Mouse (Mus musculus): ENCODE results near the gene Car5b. TPM values are rescaled to one million over a fixed set of nuclear protein-coding genes. Genes with fewer than 3 reads are reported as not detected.

Car5b gene
- polyA plus RNA-seq (2017; shearing (Covaris generic)): 1 to 10 TPM; 2.5 to 2.9 TPM

DNA sequence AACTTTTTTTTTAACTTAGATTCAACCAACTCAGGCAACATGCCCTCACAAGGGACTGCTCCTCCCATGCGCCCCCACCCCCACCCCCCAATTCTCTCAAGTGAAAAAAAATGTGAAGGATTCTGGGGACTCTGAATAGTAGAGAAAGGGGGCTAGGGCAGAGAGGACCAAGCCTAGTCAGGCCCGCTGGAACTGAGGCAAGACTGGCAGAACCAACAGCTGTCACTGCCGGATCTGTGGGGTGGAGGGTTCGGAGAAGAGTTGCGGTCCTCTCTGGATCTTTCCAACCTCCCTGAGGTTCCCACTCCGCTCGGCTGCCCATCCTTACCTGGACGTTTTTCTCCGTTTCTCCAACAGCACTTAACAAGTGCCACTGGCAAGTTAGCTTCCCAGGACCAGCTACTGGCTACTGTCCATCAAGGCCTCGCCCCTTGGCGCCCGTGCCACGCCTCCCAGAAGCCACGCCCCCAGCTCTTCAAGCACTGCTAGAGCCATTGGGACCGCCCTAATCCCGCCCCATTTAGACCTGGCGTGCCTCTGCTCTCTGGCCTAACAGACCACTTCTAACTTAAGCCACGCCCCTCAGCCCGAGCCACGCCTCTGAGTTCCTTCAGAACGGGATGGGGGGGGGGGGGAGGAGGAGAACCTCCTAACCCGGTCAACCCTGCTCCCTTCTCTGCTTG, at the start of gene Car5b:
Gene Car5b, minus strand, starts transcription at position 391 of the 683 bp plus-strand sequence.
- ATAC-seq: peak; percentile 90

DNA sequence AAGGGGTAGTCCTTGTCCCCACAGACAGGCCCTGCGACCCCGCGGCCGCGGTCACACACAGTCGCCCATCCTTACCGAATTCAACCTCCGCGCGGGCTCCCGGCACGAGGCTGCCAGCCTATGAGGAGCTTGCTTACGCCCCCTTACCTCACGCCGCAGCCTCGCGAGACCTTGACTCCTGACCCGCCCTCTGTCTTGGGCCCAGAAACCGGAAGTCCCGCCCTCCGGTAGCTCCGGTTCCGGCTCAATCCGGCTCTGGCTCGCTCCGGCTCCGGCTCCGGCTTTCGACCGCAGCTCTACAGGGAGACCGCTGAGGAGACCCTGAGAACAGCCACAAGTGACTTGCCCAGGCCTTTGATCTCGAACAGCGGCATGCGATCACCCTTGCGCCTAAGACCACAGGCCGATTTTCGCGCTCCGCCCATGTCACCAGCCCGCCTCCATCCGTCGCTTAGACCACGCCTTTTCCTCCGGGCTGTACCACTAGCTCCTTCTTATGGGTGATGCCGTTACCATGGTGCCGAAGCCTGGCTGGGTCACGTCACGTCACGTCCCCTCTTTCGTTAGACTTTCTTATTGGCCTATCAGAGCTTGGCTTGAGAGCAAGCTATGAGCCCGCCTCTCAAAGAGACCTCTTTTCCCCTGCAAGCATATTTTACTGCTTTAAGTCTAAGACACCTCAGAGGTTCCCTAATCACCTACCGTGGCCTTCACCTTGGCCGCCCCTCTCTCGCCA, 48.4 kb upstream of the Car5b start, which contains the start of gene Siah1b:
Gene Siah1b, minus strand, starts transcription at position 454 of the 736 bp plus-strand sequence.
- peak; percentile 94 for ATAC-seq

DNA sequence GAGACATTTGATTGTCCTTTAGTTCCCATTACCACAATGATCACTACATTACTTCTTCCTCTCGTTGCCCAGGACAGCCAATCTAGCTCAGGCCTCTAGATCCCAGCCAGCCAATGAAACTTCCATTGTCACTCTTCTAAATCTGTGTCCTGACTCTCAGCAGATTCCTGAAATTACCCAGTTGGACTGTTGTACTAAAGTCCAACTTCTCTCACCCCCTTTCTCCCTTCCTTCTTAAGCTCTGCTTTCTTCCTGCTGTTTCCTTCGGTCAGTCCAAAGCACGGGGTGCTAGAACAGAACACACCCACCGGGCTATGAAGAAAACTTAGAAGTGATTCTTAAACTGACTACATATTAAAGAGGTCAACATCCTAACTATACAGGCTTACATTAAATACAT, 41.2 kb upstream of the Car5b start:
- ATAC-seq: no peak

DNA sequence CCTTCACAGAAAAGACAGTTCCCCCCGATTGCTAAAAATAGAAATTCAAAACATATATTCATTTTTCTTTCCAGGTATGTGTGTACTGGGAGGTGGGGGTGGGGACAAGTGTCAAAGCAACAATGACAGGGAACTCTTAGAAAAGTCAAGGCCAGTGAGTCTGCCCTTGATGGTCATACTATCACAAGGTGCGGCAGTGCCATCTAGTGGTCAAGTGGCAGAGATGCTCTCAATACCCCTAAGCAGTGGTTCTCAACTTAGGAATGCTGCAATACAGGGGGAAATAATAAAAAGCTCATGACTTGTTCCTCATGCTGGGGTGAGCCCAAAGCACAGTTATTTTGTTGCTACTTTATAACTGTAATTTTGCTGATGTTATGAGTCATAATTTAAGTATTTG, 38.4 kb upstream of the Car5b start:
- peak; percentile 87 for ATAC-seq

DNA sequence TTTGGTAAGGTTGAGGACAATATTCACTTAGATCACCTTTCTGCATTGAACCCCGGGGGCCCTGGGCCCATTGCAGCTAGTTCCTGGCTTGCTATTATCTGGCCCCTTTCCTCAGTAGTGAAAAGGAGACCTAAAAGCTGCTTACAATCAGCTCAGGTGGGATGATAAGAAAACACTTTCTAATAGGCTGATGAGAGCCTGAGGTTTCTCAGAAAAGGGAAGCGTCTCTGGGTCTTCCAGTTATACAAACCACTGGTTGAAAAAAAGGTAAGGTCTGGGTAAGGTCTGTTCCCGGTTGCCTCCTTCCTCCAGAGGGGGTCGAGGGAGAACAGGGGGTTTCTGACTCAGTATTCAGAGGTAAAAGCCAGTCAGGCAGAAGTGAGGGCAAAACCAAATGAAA, 31.3 kb upstream of the Car5b start:
- no peak for ATAC-seq

DNA sequence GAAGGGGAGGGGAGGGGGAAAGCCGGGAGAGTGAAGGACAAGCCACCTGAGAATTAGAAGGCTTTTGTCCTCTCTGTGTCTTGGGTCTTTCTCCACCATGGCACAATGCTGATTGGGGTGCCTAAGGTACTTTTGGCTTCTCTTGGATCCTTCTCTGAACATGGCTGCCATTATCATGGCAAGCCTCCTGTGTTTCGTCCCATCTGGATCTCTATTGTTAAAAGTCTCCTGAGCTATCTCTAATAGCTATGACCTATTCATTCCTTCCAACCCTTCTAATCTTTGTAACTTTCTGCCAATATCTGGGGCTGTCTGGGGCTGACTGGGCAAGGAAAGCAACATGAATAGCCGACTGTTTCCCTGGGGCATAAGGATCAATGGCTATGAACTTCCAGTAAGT, 30.7 kb upstream of the Car5b start:
- no peak for ATAC-seq

DNA sequence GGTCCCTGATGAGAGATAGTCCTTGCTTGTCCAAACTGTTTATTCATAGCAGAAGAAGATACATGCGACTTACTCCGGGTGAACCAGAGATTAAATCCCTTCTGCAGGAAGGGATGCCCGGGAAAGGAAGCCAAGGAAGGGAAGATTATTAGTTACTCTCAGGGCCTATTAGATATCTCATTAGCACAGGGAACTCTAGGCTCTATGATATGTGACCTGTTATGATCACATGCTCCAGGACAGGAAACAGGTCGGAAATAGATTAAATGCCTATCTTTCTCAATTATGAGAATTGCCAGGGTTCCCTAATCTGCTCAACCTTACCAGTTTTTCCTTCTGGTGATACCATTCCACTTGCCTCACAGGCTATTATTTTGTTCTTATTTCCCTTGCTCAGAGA, 27.9 kb upstream of the Car5b start:
- no peak for ATAC-seq

DNA sequence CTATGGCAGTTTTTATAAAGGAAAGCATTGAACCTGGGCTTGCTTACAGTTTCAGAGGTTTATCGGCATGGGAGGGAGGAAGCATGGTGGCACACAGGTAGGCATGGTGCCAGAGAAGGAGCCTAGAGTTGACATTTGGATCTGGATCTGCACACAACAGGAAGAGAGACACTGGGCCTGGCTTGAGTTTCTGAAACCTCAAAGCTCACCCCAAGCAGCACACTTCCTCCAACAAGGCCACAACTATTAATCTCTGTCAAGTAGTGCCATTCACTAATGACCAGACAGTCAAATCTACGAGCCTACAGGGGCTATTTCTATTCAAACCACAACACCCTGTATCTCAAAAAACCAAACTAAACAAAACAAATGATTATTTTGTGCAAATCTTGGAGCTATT, 18.9 kb upstream of the Car5b start:
- no peak for ATAC-seq

DNA sequence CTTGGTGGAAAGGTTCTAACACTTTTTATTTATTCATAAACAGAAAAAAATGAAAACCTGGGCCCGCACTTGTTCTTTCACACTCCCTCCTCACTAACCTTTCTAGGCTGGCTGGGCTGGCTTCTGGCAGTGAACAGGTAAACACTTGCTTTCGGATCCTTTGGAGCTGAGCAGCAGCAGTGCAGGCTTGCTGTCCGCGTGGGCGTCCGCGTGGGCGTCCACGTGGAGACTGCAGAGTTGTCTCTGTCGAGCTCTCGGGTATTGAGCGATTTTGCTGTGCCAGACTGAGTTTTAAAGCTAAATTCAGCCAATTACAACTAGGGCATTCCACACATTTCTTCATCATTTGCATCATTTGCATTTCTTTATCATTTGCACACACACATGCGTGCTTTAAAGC, 14.3 kb upstream of the Car5b start:
- ATAC-seq: no peak

DNA sequence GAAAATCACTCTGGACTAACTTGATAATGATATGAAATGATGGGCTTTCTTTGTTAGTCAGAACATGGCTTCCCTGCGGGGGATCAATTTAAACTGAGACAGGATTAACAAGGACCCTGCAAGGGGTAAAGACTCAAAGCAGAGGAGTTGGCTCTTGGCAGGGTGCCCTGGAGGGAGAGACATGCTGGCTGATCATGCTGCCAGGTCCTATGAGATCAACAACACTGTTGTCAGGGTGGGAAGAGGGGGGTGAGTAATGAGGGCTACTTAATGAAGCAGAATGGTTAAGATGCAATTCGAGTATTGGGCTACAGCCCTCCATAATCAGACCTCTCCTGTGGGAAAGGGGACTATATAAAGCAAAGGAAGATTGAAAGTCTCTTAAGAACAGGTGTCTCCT, 11.1 kb upstream of the Car5b start:
- ATAC-seq: no peak

DNA sequence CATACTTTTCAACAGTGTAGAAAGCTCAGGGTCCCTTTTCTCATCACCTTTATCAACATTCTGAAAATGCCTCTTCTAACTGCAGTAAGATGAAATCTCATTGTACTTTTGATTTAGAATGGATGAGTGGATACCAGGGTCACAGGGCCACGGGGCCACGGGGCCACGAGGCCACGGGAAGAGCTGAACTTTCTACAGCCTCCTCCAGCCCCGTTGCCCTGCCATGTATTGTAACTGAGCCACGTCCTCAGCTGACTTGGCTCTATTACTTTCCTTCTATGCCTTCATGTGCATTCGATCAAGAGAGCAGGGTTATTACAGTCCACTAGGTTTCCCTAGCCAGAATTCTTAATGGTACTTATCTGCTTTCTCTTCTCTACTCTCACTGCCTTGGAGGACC, 8.1 kb upstream of the Car5b start:
- ATAC-seq: no peak

DNA sequence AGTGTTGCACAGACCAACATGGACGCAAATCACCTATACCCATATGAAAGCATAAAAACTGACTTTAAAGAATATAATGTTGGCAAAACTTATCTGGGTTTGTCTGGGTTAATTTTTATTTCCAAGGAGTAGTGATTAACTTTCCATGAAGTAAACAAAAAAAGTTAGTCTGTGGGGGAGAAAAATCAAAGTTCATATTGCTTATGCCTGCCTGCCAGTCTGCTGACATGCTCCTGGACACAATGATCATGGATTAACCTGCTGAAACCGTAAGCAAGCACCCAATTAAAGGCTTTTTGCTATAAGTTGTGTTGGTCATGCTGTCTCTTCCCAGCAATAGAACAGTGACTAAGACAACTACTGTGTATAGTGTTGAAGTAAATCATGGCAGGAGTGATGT, 7.6 kb upstream of the Car5b start:
- ATAC-seq: no peak

DNA sequence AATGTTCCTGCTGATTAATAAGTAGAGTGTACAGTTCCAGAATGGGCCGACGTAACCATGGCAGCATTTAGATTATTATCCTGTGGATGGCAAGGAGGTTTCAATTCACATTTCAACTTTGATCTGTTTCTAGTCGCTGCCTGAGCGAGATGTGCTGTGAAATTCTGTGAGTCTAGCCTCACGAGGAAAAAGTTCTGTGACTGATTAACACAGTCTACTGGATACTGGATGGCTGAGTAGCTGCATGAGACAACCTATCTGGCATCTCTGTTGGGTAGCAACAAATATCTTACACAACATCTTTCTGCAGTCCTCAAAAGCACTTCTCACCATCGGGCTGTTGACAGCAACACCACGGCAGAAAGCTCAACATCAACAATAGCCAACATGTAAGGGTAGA, 4.7 kb upstream of the Car5b start:
- no peak for ATAC-seq

DNA sequence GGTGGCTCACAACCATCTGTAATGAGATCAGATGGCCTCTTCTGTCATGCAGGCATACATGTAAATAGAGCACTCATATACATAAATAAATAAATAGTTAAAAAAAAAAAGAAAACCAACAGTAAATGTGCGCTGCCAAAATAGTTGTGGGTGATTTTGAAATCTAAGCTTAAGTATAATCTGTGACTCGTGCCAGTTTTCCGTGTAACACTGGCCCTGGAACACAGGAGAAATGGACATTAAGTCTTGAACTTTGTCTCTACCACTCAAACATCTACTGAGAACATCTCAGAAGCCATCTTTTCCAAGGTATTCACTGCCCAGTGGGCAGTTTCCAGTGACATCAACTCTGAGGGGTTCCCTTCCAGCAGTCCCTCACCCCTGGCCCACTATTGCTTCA, 12.2 kb downstream of the Car5b start:
- no peak for ATAC-seq

DNA sequence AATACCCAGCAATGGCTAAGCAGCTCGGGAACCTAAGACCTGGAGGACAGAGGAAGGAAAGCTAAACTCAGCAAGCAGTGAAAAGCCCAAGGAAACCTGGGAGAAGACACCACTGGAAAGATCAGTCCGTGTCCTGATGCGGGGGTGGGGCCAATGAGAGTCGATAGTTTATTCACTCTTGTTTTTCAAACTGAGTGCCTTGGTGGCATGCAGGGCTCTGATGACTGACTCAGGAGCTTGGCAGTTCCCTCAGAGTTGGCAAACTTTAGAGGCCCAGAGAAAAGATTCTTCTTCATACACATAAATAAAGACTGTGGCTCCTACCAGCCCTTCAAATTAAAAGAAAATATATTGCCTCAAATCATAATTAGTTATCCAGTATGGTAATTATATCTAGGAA, 12.8 kb downstream of the Car5b start:
- no peak for ATAC-seq

DNA sequence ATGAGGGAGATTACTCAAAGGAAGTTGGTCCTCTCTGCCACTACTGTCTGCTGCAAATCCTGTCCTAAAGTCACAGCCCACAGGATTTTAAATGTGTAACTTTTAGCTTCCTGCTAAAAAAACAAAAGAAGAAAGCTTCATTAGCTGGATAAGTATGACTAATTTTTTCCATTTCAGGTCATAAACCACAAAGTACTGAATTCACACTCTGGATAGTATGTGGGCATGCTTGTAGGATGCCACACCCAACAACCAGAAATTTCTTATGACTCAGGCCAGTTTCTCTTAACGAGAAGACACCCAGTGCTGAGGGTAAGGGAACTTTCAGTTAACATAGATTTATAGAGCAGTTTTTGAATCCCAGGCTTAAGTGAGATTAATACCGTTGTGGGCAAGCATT, 14.5 kb downstream of the Car5b start:
- ATAC-seq: peak; percentile 94

DNA sequence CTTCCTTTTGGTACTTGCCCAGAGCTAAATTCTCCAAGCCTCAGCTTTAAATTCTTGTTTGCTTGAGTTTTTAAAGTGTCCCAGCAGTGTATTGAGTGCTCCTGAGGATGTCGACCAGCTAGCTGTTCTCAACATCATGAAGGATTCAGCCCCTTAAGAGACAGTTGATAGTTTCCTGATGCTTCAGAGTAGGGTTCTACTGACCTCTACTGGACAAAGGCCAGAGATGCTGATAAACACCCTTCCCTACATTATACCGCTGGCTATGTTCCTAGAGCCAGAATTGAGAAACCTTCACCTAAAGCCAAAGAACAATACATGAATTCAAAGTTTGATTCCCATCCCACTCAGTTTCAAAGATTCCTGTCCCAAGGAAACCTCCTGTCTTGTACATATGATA, 23.0 kb downstream of the Car5b start:
- peak; percentile 84 for ATAC-seq

DNA sequence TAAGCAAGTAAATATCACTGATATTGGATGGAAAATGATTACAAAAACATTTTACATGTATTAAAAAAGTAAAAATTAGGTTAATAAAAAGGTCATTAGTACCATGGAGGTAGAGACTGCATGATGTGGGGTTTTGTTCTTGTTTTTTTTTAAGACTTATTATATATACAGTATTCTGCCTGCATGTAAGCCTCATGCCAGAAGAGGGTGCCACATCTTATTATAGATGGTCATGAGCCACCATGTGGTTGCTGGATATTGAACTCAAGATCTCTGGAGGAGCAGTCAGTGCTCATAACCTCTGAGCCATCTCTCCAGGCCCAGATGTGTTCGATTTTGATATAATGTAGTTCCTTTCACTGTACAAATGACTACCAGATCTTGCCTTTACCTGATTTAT, 27.9 kb downstream of the Car5b start:
- ATAC-seq: no peak

DNA sequence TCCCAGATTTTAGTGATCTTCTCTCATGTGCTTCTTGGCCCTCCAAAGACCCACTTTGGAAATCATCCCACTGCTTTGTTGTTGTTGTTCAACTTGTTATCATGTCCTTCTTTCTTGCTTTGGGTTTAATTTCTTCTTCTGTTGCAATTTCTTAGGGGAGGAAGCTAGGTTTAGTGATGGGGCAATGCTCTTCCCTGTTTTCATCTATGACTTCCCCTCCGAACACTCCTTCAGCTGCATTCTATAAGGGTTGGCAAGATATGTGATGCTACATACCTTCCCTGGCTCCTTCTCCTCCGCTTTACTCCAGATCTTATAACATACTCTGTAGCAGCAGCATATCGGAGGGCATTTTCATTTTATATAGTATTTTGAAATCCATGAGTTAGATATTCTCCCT, 31.0 kb downstream of the Car5b start:
- ATAC-seq: no peak

DNA sequence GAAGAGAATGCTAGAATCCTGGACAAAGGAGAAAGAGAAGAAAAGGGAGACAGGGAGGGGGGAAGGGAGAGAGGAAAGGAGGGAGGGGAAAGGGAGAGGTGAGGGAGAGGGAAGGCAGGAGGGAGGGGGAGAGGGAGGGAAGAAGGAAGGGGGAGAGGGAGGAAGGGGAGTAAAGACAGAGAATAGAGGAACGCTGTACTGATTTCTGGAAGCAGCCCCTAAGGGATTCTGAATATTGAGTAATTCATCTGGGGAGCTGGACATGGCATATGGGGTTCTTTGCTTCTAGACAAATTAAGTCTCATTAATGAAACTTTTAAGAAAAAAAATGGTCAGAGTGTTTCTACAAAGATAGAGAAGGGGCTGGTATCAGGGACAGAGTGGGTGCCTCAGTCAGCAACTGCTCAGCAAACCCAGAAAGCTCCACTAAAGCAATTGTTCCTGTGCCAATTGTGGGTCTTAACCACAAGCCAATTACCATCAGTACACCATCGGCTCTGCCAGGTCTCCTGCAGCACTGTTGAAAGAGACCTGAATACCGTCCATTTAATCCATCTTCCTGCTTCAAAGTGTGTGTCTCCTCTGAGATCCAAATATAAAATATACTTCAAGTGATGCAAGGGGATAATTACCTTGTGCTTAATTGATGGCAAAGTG, 40.0 kb downstream of the Car5b start:
- no peak for ATAC-seq

DNA sequence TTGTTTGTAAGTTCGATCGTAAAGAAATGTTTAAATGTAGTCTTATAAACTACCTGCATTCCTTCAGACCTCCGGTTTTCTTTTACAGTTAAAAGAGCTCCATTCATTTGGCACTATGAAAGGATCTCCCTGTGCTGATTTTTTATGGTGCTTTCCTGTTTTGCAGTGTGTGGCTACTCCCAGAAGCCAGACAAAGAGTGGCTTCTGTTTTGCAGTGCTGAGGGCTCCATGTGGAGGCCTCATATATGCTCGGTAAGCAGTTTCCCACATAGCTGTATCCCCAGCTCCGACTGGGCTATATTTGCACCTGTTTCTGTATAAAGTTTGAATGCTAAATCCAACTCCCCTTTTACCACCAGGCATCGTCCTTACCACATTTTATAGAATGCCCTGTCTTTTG, 45.7 kb downstream of the Car5b start:
- ATAC-seq: no peak

DNA sequence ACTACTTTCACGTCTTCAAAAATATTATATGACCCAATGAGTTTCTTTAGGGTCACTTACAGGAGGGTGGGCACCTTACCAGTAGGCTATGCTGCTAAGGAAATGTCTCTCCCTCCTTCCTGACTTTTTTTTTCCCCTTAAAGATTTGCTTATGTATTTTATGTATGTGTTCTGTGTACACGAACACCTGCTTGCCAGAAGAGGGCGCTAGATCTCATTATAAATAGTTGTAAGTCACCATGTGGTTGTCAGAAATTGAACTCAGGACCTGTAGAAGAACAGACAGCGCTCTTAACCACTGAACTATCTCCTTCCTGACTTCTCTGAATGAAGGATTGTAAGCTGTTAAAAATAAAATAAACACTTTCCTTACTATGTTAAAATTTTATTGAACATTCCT, 46.3 kb downstream of the Car5b start:
- ATAC-seq: no peak

DNA sequence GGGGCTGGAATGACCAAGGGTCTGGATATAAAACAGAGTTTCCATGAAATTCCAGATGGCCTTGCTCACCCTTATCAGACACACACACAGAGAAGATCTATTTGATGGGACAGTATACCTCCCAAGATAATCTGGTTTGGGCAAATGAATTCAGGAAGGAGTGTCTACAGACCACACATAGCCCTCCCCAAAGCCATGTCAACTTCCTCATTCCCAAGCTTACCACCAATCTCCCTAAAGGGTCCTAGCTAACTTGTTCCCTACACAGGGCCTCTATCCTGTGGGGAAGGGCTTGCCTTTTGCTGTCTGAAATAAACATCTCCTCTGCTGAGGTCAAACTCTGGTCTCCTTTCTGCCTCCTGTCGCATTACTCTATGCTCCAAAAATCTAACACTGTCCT, 46.7 kb downstream of the Car5b start:
- no peak for ATAC-seq

DNA sequence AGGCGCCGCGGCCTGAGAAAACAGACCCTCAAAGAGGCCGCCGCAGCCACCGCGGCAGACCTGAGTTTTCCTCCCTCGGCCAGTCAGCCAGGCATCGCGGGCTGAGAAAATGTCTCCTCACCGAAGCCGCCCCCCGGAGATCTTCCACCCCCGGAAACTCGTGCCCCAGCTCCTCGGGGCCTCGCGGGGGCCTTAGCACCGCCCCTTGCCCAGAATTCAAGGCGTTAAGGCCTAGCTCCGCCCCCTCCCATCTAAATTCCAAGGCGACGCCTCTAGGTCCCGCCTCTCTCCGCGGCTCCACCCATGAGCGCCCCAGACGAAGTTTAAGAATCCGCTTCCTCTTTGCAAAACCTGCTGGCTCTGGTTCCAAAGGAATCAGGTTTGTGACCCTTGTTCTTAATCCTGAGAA, 69.3 kb downstream of the Car5b start, which contains the start of gene Zrsr2:
Gene Zrsr2, minus strand, starts transcription at position 195 of the 409 bp plus-strand sequence.
- peak; percentile 86 for ATAC-seq
